Mouse (Mus musculus) spleen, postnatal 14 days (tissue): Measurements from ENCODE around the gene Oxgr1.

ENCODE experiments used
- DNase-seq, 2 experiments: peaks; one replicate each; pipeline ENCODE4 v3.0.0; 2021 to 2022; ENCODE audit warnings: low spot score in 2 of 2

Oxgr1 gene

DNA sequence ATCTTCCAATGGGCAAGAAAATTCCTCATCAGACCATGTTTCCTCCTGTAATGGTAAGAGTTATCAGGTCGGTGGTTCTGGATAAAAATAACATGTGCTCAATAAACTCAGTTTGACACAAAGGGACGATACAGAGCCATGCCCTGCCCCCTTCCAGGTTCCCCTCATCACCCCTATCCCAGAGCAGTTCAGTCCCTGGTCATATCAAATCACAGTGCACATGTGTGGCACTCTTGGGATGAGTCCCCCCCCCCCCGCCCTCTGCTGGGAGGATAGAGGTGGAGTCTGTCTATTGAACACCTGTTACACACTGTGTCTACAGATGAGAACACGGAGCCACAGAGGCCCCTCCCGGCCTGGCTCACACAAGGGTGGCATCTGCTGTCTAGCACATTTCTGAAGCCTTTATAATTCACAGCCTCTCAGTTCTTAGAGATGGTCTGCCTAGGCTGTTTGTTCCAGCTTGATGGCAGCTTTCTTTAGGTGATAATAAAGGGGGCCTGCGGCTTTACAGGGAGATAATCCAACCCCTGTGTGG lies 61.5 kb downstream of the Oxgr1 start:
- no peak for DNase-seq
